Mouse (Mus musculus) adrenal gland, postnatal 36 days (tissue): ENCODE measurements at regions not wholly inside any gene's neighbourhood (a gene's known extent, or its start where the extent isn't known, plus 50 kb on each side); places are given as distances from the start of the nearest gene placed in this dataset.

Source experiments
- DNase-seq, 2 experiments: peaks; one replicate each; pipeline ENCODE4 v3.0.0; 2021; ENCODE audit warnings: mixed read lengths in 1 of 2

GRCm38 (mm10) chr5:45127971-45128370 is 322.1 kb downstream of the Qdpr start:
- DNase-seq = no peak

GRCm38 (mm10) chr5:45121751-45122280 is 322.3 kb upstream of the Ldb2 start:
- no peak for DNase-seq

- DNase-seq = no peak
Measured at GRCm38 (mm10) chr5:45119757-45120156, 320.3 kb upstream of the Ldb2 start.

GRCm38 (mm10) chr5:45111246-45111645 is 311.8 kb upstream of the Ldb2 start:
- DNase-seq = no peak

GRCm38 (mm10) chr5:45110797-45111196 is 311.3 kb upstream of the Ldb2 start:
- DNase-seq = no peak

- no peak for DNase-seq
Measured at GRCm38 (mm10) chr5:45105236-45105816, 305.8 kb upstream of the Ldb2 start.

- DNase-seq = no peak
Measured at GRCm38 (mm10) chr5:45103763-45104428, 304.4 kb upstream of the Ldb2 start.

GRCm38 (mm10) chr5:45102661-45103060 is 303.2 kb upstream of the Ldb2 start:
- DNase-seq = no peak

- DNase-seq = no peak
Measured at GRCm38 (mm10) chr5:45101777-45102176, 302.3 kb upstream of the Ldb2 start.

GRCm38 (mm10) chr5:45099082-45099481 is 299.6 kb upstream of the Ldb2 start:
- DNase-seq = no peak

- DNase-seq = no peak
Measured at GRCm38 (mm10) chr5:45097941-45098340, 298.5 kb upstream of the Ldb2 start.

GRCm38 (mm10) chr5:45084741-45085140 is 285.3 kb upstream of the Ldb2 start:
- no peak for DNase-seq

GRCm38 (mm10) chr5:45082601-45083000 is 283.1 kb upstream of the Ldb2 start:
- no peak for DNase-seq

- DNase-seq = no peak
Measured at GRCm38 (mm10) chr5:45076347-45076890, 276.9 kb upstream of the Ldb2 start.

GRCm38 (mm10) chr5:45075195-45075594 is 275.7 kb upstream of the Ldb2 start:
- no peak for DNase-seq

GRCm38 (mm10) chr5:45072529-45072928 is 273.0 kb upstream of the Ldb2 start:
- DNase-seq = no peak

- DNase-seq = no peak
Measured at GRCm38 (mm10) chr5:45065917-45066699, 266.6 kb upstream of the Ldb2 start.

GRCm38 (mm10) chr5:45062567-45062966 is 263.1 kb upstream of the Ldb2 start:
- DNase-seq = no peak

- no peak for DNase-seq
Measured at GRCm38 (mm10) chr5:45055276-45055959, 255.9 kb upstream of the Ldb2 start.

GRCm38 (mm10) chr5:45049410-45049809 is 249.9 kb upstream of the Ldb2 start:
- no peak for DNase-seq

- no peak for DNase-seq
Measured at GRCm38 (mm10) chr5:45042914-45043313, 243.4 kb upstream of the Ldb2 start.

- no peak for DNase-seq
Measured at GRCm38 (mm10) chr5:45036430-45036829, 236.9 kb upstream of the Ldb2 start.
